Mouse (Mus musculus) limb, embryonic 15.5 days (tissue): ENCODE data around the gene Psd. TPM values are rescaled to one million over a fixed set of nuclear protein-coding genes. Genes with fewer than 3 reads are reported as not detected.

Source experiments
- ATAC-seq: fragments of 200-750 bp; cut with Nextera tagmentation; 2 replicates; pipeline ENCODE4 v1.8.0; 2017; ENCODE audit warnings: low read depth, moderate TSS enrichment; ENCODE audit not compliant: insufficient number of reproducible peaks, low FRiP score, low TSS enrichment
- H3K27ac ChIP-seq: fragments of 300-500 bp; sonication (generic); 2 replicates; pipeline ENCODE4 v1.5.1; 2015; ENCODE audit warnings: moderate library complexity, mild to moderate bottlenecking, inconsistent platforms
- H3K27me3 ChIP-seq: fragments of 300-500 bp; sonication (generic); 2 replicates; pipeline ENCODE4 v1.6.1; 2015; ENCODE audit warnings: inconsistent platforms
- H3K36me3 ChIP-seq: fragments of 300-500 bp; sonication (generic); 2 replicates; pipeline ENCODE4 v1.6.1; 2015; ENCODE audit warnings: inconsistent platforms
- H3K4me1 ChIP-seq: fragments of 300-500 bp; sonication (generic); 2 replicates; pipeline ENCODE4 v1.6.1; 2015; ENCODE audit warnings: inconsistent platforms
- H3K4me2 ChIP-seq: fragments of 300-500 bp; sonication (generic); 2 replicates; pipeline ENCODE4 v1.6.1; 2015; ENCODE audit warnings: mild to moderate bottlenecking, inconsistent platforms
- H3K4me3 ChIP-seq: fragments of 300-500 bp; sonication (generic); 2 replicates; pipeline ENCODE4 v1.5.1; 2015; ENCODE audit warnings: mild to moderate bottlenecking, inconsistent platforms
- H3K9ac ChIP-seq: fragments of 300-500 bp; sonication (generic); 2 replicates; pipeline ENCODE4 v1.6.1; 2015; ENCODE audit warnings: inconsistent platforms
- H3K9me3 ChIP-seq: fragments of 300-500 bp; sonication (generic); 2 replicates; pipeline ENCODE4 v1.6.1; 2016; ENCODE audit warnings: inconsistent platforms
- WGBS: fragments of 180-500 bp; shearing (Covaris S2); methylation state at CpG from one replicate; pipeline ENCODE4 v1.1.7; 2015; 5-methylcytosine and 5-hydroxymethylcytosine counted together
- polyA plus RNA-seq: library from polyadenylated mRNA; unstranded; fragments of >200 nt; fragmentation: Nextera tagmentation; extraction: Ambion mirVana; gene quantifications from 2 replicates; pipeline ENCODE4 v1.2.1, GENCODE M21; 2015

The Psd gene
- 5.5 and 5.8 TPM in 2 replicates for polyA plus RNA-seq

- Histone ChIP-seq H3K27me3 (peaks cover 63% of the 10 kb centered on the region), H3K9ac (peak within 1 kb of the TSS; percentile 64; the same call in 1 of the 2 replicates), H3K27ac (peak within 1 kb of the TSS; percentile 90), H3K9me3 (no peaks in the 10 kb centered on the region), H3K4me2 (peak within 1 kb of the TSS; percentile 100), H3K4me1 (peaks cover 39% of the 10 kb centered on the region), H3K4me3 (peak within 1 kb of the TSS; percentile 75), H3K36me3 (peaks cover 18% of the 10 kb centered on the region)
- WGBS = under 1% methylated on average over 35 of the region's 35 CpGs
- ATAC-seq = no peak
Measured at GRCm38 (mm10) chr19:46326756-46327305, at the start of gene Psd. TSS of gene Psd (minus strand) at chr19:46327156.

GRCm38 (mm10) chr19:46375891-46376290 is 48.9 kb upstream of the Psd start:
- Histone ChIP-seq H3K4me3 (no peak overlapping the region), H3K36me3 (peaks cover 43% of the 10 kb centered on the region), H3K4me2 (no peak overlapping the region), H3K27ac (no peak overlapping the region), H3K4me1 (peaks cover 13% of the 10 kb centered on the region; the same call in 1 of the 2 replicates), H3K9ac (no peak overlapping the region), H3K27me3 (no peaks in the 10 kb centered on the region), H3K9me3 (no peaks in the 10 kb centered on the region)
- no peak for ATAC-seq
- WGBS = 54% methylated on average over 4 of the region's 4 CpGs

DNA sequence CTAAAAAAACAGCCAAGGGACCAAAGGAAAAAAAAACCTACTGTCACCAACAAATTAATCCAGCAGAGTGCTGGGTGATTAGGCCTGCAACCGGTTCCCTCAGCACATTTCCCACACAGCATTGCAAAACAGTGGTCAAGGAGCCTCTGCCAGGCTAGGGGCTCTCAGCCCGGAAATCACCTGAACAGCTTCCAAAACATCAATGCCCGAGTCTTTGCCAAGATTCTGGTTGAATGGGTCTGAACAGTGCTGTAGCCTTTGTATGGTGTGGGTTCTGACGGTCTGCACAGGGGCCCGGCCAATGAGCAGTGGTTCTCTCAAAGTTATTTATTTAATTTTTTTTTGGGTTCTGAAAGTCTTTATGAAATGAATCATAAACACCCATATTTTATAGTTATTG is 48.5 kb upstream of the Psd start:
- no peak overlapping the region for H3K4me3 ChIP-seq
- peaks cover 13% of the 10 kb centered on the region; the same call in 1 of the 2 replicates for H3K4me1 ChIP-seq
- no peak overlapping the region for H3K9ac ChIP-seq
- no peaks in the 10 kb centered on the region for H3K27me3 ChIP-seq
- H3K9me3 ChIP-seq = no peaks in the 10 kb centered on the region
- no peak overlapping the region for H3K4me2 ChIP-seq
- H3K36me3 ChIP-seq = peaks cover 39% of the 10 kb centered on the region
- ATAC-seq = no peak
- WGBS = 52% methylated on average over 5 of the region's 5 CpGs
- H3K27ac ChIP-seq = no peak overlapping the region

GRCm38 (mm10) chr19:46374477-46375088 is 47.6 kb upstream of the Psd start:
- peaks cover 30% of the 10 kb centered on the region for H3K36me3 ChIP-seq
- H3K27me3 ChIP-seq = no peaks in the 10 kb centered on the region
- WGBS = 50% methylated on average over 21 of the region's 21 CpGs
- no peak for ATAC-seq
- no peak overlapping the region for H3K9ac ChIP-seq
- H3K27ac ChIP-seq = no peak overlapping the region
- H3K4me1 ChIP-seq = peaks cover 13% of the 10 kb centered on the region; the same call in 1 of the 2 replicates
- H3K4me3 ChIP-seq = no peak overlapping the region
- no peak overlapping the region for H3K4me2 ChIP-seq
- no peaks in the 10 kb centered on the region for H3K9me3 ChIP-seq

GRCm38 (mm10) chr19:46369204-46369603 is 42.2 kb upstream of the Psd start:
- Histone ChIP-seq H3K4me2 (no peak overlapping the region), H3K36me3 (no peaks in the 10 kb centered on the region), H3K4me3 (no peak overlapping the region), H3K27me3 (no peaks in the 10 kb centered on the region), H3K4me1 (peaks cover 4% of the 10 kb centered on the region; the same call in 1 of the 2 replicates), H3K9ac (no peak overlapping the region), H3K27ac (no peak overlapping the region), H3K9me3 (no peaks in the 10 kb centered on the region)
- WGBS = 17% methylated on average over 4 of the region's 4 CpGs
- no peak for ATAC-seq

GRCm38 (mm10) chr19:46367798-46368590 is 41.0 kb upstream of the Psd start:
- no peak overlapping the region for H3K27ac ChIP-seq
- H3K36me3 ChIP-seq = no peaks in the 10 kb centered on the region
- H3K27me3 ChIP-seq = no peaks in the 10 kb centered on the region
- no peak for ATAC-seq
- no peaks in the 10 kb centered on the region for H3K9me3 ChIP-seq
- H3K4me2 ChIP-seq = no peak overlapping the region
- 0 out of 2 replicates have a peak, but pooled peaks cover 3% of the 10 kb centered on the region for H3K4me1 ChIP-seq
- H3K9ac ChIP-seq = no peak overlapping the region
- 78% methylated on average over 23 of the region's 23 CpGs for WGBS
- H3K4me3 ChIP-seq = no peak overlapping the region

DNA sequence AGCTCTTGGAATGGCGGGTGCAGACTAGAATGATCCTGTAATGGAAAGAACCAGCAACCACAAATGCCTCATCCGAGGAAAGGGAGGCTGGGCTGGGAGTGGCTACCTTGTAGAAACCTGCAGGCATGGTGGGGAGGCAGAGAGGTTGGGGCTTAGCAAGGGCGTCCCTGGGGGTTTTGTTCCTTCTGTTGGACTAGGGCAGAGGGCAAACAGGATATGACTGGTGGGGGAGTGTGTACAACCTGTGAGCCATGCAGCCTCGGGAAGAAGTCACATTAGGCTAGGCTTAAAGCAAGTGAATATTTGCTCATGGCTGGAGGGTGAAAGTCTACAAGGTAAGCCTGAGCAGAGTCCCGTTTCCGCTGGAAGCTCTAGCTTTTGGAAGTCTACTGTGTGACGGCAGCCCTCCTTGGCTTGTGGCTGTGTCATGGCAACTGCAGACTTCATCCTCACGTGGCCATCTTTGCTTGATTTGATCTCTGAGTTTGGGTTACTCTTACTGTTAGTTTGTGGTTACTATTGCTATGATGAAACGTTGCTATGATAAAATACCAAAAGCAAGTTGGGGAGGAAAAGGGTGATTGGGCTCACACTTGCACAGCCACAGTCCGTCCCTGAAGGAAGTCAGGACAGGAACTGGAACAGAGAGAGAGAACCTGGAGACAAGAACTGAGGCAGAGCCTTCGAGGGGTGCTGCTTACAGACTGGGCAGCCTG is 36.5 kb upstream of the Psd start:
- Histone ChIP-seq H3K9me3 (no peaks in the 10 kb centered on the region), H3K36me3 (no peaks in the 10 kb centered on the region), H3K4me1 (no peaks in the 10 kb centered on the region), H3K27me3 (peaks cover 7% of the 10 kb centered on the region), H3K9ac (no peak overlapping the region), H3K27ac (no peak overlapping the region), H3K4me3 (no peak overlapping the region), H3K4me2 (no peak overlapping the region)
- WGBS = 80% methylated on average over 11 of the region's 11 CpGs
- no peak for ATAC-seq

- no peak overlapping the region for H3K9ac ChIP-seq
- no peaks in the 10 kb centered on the region for H3K9me3 ChIP-seq
- 79% methylated on average over 8 of the region's 8 CpGs for WGBS
- peaks cover 3% of the 10 kb centered on the region; the same call in 1 of the 2 replicates for H3K4me1 ChIP-seq
- ATAC-seq = no peak
- H3K4me2 ChIP-seq = no peak overlapping the region
- H3K36me3 ChIP-seq = no peaks in the 10 kb centered on the region
- no peak overlapping the region for H3K4me3 ChIP-seq
- H3K27ac ChIP-seq = no peak overlapping the region
- peaks cover 20% of the 10 kb centered on the region for H3K27me3 ChIP-seq
Measured at GRCm38 (mm10) chr19:46362104-46362503, 35.1 kb upstream of the Psd start.

GRCm38 (mm10) chr19:46358381-46358780 is 31.4 kb upstream of the Psd start:
- WGBS = 59% methylated on average over 4 of the region's 4 CpGs
- H3K9me3 ChIP-seq = no peaks in the 10 kb centered on the region
- H3K4me3 ChIP-seq = no peak overlapping the region
- H3K9ac ChIP-seq = no peak overlapping the region
- no peak for ATAC-seq
- peaks cover 12% of the 10 kb centered on the region for H3K4me1 ChIP-seq
- no peak overlapping the region for H3K4me2 ChIP-seq
- H3K27ac ChIP-seq = no peak overlapping the region
- no peaks in the 10 kb centered on the region for H3K36me3 ChIP-seq
- H3K27me3 ChIP-seq = peaks cover 27% of the 10 kb centered on the region

DNA sequence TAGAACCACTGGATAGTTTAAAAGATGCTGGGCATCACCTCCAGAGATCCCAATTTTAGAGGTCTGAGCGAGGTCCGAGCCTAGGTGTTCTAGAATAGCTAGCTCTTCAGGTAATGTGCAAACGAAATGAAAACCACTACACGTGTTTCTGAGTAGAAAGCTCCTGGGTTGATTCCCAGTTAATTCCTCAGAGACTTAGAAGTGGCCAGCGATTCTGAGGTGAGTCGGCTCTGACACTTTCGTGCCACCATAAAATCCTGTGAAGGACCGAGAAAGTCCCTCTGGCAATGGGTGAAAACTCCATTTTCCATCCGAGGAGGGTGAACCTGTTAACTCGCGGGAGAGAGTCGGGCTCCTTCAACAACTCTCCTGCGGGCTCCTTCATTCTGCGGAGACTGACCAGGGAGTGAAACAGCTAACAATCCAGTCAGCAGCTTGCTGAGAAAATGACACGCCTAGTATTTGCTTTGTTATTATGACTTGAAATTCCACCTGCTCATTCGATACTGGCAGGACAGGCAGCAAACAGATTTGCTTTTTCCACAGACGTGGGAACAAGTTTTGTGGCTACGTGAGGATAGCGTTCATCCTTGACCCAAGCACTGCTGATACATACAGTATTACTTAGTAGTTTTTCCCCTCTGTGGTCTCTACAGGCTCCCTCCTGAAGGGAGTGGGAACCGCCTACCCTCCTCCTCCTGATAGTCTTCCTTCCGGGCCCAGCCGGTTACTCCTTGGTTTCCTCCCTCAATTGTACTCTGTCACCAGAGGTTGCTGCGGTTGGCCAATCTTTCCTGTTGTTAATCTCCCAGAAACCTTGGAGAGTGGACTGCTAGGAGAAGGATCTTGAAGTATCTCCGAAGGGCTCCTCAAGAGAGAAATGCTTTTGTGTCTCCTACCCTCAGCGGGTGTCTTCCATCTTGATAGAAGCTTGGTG is 30.7 kb upstream of the Psd start:
- H3K27ac ChIP-seq = no peak overlapping the region
- WGBS = 24% methylated on average over 25 of the region's 25 CpGs

GRCm38 (mm10) chr19:46356701-46357138 is 29.8 kb upstream of the Psd start:
- peaks cover 27% of the 10 kb centered on the region for H3K27me3 ChIP-seq
- no peaks in the 10 kb centered on the region for H3K36me3 ChIP-seq
- 1% methylated on average over 29 of the region's 29 CpGs for WGBS
- ATAC-seq = no peak
- H3K27ac ChIP-seq = no peak overlapping the region
- H3K4me3 ChIP-seq = peak overlapping the region; percentile 49
- peaks cover 12% of the 10 kb centered on the region for H3K4me1 ChIP-seq
- no peaks in the 10 kb centered on the region; the same call in 1 of the 2 replicates for H3K9me3 ChIP-seq
- peak overlapping the region; percentile 36 for H3K9ac ChIP-seq
- H3K4me2 ChIP-seq = peak overlapping the region; percentile 83

More for the DNA sequence above, 30.7 kb upstream of the Psd start:
- ATAC-seq = no peak
- H3K36me3 ChIP-seq = no peaks in the 10 kb centered on the region
- peaks cover 27% of the 10 kb centered on the region for H3K27me3 ChIP-seq
- 0 out of 2 replicates have a peak overlapping the region, but pooled peaks have one; percentile 36 for H3K9ac ChIP-seq
- peaks cover 12% of the 10 kb centered on the region for H3K4me1 ChIP-seq
- H3K4me2 ChIP-seq = peak overlapping the region; percentile 83
- peak overlapping the region; percentile 49 for H3K4me3 ChIP-seq
- H3K9me3 ChIP-seq = no peaks in the 10 kb centered on the region; the same call in 1 of the 2 replicates
